Mouse (Mus musculus) retina, postnatal 1 day (tissue): ENCODE data around the gene Myh14.

Source experiments
- DNase-seq: peaks from one replicate; pipeline ENCODE4 v3.0.0-alpha.2; 2012

Gene Myh14

GRCm38 (mm10) chr7:44667996-44668738 is 2.5 kb downstream of the Myh14 start:
- no peak for DNase-seq

DNA sequence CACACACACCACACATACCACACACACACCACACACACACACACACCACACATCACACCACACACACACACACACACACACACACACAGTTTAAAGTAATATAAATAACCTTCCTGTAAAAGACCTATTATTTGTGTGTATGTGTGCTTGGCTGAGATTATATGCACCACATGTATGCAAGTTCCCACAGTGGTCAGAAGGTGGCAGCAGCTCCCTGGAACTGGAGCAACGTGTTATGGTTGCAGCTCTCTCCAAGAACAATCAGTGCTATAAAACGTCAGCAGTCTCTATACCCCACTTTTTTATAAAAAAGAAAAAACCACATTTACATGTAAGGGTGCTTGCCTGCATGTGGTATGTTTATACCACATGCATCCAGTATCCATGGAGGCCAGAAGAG is 4.2 kb downstream of the Myh14 start:
- peak; percentile 44 for DNase-seq

DNA sequence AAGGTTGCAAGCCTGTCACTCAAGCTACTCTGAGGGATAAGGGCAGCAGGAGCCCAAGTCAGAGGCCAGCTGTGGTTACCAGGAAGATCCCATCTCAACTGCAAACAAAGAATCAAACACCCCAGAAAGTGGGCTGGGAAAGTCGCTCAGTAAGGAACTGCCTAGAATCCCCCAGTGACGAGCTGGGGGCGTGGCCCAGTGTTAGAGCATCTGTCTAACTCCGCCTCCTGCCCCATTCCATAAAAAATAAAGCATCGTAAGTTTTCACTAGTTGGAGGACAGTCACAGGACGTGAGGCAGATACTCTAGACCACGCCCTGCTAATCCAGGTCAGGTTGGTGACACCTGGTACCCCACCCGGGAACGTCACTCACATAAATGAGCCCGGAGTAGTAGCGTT is 5.9 kb downstream of the Myh14 start:
- no peak for DNase-seq

DNA sequence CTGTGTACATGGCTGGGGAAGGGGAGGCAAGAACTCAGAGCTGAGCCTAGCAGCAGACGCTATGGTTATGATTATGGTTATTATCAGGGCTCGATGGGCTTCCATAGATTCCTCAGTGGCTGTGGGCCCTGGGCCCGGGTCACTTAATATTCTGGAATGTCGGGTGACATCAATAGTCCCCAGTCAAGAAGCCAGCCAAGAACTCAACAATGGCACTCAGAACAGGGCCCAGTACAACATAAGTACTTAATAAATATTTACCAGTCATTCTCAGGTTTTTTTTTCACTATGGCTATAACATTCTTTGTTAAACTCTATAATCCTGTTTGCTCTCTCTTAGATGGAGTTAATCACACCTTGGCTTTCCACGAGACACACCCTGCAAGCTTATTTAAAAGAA is 7.1 kb downstream of the Myh14 start:
- DNase-seq: no peak

- DNase-seq: no peak
Measured at GRCm38 (mm10) chr7:44662569-44662968, 8.1 kb downstream of the Myh14 start.

DNA sequence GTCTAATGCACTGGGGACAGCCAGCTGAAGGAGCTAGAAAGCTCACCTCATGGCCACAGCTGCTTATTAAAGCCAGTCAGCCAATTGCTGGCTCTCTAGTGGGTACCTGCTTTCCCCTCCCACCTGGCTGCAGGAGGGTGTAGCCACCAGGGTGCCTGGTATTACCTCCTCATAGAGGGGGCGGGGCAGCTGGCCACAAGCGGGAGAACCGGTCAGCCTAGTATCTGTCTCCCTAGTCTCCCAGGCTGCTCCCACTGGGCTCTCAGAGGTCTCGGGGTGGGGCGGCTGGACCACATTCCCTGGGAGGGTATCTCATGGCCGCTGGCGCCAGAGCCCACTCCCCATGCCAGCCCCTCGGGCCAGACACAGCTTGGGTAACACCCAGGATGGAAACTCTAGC is 8.5 kb downstream of the Myh14 start:
- no peak for DNase-seq

DNA sequence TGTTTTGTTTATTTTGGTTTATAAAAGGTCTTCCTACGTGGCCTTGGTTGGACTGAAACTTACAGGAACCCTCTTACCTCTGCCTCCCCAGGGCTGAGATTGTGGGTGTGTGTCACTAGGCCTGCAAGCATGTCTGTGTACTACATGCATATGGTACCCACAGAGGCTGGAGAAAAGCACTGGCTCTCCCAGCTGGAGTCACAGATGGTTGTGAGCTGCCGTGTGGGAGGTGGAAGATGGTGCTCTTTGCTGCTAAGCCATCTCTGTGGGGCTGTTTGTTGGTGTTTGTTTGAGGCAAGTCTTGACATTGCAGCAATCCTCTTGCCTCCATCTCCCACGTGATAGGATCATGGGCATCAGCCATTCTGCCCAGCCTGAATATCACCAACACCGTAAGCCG is 9.4 kb downstream of the Myh14 start:
- no peak for DNase-seq

- peak; percentile 82 for DNase-seq
Measured at GRCm38 (mm10) chr7:44655504-44655903, 15.1 kb downstream of the Myh14 start.

DNA sequence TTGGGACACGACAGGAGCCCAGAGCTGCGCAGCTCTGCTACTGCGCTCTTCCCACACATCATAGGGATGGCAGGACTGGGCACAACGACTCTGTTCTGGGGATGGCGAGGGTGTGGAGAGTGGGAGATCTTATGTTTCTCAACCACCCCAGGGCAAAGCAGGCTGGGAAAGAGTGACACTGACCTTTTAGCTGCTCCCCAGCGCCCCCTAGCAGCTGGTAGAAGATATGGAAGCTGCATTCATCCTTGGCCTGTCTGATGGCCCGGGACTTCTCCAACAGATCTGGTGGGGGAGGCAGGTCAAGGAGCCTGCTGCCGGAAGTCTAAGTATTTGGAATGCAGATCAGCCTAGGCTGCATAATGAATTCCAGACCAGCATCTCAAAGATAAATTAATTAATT is 16.9 kb downstream of the Myh14 start:
- peak; percentile 62 for DNase-seq

DNA sequence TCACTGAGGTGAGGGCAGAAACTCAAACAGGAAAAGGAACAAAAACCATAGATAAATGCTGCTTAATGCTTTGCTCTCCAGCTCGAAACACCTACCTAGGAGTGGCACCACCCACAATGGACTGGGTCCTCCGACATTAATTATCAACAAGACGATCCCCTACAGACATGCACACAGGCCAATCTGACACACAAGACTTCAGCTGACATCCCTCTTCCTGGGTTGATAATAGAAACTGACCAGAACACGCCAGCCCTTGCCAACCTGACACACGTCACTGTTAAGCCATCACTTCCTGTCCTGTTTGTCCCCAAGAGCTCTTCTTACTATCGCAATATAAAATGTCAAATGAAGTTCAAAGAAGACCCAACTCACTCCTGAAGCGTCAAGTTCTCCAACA is 19.2 kb downstream of the Myh14 start:
- DNase-seq: no peak

DNA sequence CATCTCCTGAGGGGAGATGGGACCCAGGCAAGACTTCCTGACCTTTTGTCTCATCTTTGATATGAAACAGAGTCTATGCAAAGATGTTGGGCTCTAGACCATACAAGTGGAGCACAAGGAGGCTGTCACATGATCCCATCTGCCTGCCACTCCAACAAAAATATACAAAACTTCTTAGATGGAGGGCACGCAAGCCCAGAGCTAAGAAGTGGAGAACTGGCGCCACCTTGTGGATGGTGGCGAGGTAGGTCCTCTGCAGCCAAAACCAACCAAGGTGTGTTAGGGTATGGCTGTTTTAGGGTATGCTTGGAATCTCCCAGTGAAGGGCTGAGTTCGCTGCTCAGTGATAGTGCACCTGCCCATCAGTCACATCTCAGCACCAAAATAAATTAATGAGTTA is 20.7 kb downstream of the Myh14 start:
- peak; percentile 71 for DNase-seq

DNA sequence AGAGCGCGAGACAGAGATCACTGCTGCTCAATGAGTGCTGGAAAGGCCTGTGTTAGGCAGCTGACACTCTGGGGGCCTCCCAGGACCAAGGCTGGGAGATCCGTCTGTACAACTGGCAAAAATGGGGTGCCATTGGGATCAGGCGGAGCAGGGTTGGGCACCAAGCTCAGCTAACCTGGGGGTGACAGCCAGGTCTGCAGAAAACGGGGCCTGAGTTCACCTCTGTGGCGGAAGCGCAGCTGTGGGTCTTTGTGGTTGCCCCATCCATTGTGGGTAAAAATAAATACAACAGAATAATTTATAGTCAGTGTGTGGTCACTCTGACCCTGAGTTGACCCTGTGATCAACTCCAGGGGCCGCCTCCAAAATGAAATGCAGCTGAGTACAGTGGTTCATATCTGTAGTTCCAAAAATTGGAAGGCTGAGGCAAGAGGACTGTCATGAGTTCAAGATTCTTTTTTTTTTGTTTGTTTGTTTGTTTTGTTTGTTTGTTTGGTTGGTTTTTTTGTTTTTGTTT is 21.5 kb downstream of the Myh14 start:
- no peak for DNase-seq

DNA sequence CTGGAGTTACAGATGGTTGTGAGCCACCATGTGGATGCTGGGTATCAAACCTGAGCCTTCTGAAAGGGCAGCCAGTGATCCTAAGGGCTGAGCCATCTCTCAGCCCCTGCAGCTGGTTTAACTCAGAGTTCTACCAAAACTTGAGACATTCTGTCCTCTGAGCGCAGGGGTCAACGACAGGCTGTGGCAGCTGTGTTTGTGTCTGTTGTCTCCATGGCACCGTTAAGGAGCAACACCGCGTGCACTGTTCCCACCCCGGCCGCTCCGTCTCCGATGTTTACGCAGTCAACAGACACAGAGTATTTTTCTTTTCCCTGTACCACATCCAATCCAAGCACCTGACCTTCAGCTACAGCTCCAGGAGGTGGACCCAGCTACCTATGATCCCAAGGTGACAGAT is 22.9 kb downstream of the Myh14 start:
- DNase-seq: no peak

- DNase-seq: peak; percentile 79
Measured at GRCm38 (mm10) chr7:44647042-44647724, 23.5 kb downstream of the Myh14 start.

DNA sequence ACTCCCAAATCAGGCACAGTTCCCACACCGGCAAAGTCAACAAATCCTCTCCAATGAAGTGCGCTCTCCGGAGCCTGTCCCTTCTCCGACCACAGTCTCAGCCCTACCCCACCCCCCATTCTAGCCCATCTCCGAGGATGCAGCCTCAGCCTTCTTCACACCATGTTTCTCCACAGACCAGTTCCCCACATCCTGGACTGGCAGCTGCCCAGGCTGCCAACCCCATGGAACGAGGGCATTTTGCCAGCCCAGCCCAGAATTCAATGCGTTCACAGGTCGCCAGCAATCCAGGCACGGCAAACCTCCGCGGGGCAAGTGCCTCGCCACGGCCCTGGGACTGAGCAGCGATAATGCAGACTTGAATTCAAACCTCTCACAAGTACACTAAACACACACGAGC is 24.7 kb downstream of the Myh14 start:
- peak; percentile 45 for DNase-seq

DNA sequence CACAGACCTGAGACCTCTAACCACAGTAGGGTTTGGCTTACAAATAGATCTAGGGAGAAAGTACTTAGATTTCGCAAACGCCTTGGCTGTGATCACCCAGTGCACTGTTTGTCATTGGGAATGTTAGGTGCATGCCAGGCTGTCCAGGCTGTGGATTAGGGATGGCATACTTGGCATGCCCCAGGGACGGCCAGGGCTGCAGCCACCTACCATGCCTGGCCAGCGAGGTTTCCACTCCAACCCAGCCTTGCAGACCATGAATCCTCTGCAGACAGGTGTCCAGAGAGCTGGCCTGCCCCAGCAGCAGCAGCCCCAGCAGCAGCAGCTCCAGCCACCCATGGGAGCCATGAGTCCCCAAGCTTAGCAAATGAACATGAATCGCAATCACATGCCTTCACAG is 25.4 kb downstream of the Myh14 start:
- no peak for DNase-seq

DNA sequence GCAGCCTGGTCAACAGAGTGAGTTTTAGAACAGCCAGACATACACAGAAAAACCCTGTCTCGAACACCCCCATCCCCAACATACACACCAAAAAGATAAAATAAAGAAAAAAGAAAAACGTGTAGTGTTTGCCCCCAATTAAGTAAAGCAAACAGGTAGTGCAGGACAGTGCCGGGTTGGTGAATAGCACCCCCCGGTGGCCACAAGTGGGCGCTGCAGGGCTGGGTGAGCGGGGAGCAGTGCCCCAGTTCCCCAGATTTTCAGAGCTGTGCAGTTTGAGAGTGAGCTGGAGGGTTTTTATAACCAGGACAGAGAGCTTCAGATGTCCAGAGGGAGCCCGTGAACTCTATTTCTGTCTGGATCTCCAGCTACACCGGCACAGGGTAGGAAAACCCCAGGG is 28.8 kb downstream of the Myh14 start:
- peak; percentile 38 for DNase-seq

- peak; percentile 39 for DNase-seq
Measured at GRCm38 (mm10) chr7:44640843-44641605, 29.6 kb downstream of the Myh14 start.

DNA sequence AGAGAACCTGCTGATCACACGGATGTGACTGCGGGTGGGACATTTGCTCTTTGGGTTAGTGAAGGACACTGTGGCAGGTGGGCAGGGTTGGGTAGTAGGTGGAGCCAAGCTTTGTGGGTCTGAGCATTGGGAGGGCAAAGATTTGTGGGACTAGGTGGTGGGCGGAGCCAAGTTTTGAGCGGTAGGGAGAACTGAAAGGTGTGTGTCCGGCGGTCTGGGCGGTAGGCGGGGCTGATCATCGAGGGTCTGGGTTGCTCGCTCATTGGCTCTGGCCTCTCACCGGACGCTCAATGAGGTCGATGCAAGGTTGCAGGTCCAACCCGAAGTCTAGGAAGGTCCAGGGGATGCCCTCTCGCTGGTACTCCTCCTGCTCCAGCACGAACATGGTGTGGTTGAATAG is 32.0 kb downstream of the Myh14 start:
- DNase-seq: no peak

- DNase-seq: no peak
Measured at GRCm38 (mm10) chr7:44636684-44637083, 34.0 kb downstream of the Myh14 start.

- peak; percentile 45 for DNase-seq
Measured at GRCm38 (mm10) chr7:44633407-44633806, 37.2 kb downstream of the Myh14 start.

- DNase-seq: no peak
Measured at GRCm38 (mm10) chr7:44632676-44633075, 38.0 kb downstream of the Myh14 start.

DNA sequence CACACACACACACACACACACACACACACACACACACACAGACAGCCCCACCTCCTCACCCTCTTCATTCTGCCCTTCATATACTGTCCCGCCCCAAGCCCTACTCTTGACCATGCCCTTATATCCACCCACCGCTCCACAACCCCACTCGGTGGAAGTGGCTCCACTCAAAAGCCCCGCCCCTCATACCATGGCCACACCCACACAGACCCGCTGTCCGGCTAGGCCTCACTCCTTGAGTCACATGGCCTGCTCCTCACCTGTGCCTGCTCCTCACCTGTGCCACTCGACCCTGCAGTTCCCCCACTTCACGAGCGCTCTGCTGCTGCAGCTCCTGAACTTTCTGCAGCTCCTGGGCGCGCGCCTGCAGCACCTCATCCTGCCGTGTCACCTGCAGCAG is 40.2 kb downstream of the Myh14 start:
- DNase-seq: no peak
